Mouse (Mus musculus): ENCODE results near the gene Fastkd5. TPM values are rescaled to one million over a fixed set of nuclear protein-coding genes. Genes with fewer than 3 reads are reported as not detected.
A peak's percentile ranks its signal among the peaks of the same experiment; 100 is the strongest.

Gene Fastkd5
- polyA plus RNA-seq, 1 experiment: 4.8 TPM

DNA sequence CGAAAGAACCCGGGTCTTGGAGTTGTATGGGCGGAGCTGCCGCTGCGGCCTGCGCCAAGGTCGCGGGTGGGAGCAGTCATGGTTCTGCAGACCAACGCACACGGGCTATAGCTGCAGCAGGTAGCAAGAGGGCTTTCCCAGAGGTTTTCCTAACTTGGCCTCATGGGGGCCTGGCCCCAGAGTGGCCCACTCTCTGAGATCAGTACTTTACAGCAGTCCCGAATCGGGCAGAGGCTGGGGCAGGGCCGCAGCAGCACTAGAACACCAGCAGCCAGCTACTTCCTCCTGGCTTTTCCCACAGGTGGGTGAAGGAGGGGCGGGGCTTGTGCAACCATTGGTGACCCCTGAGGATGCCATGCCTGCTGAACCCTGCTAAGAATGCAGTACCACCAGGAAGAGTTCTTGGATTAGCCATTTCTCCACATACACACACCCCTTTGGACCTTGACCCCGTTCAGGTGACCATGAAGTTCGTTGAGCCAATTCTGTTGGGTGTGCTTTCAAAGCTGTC is 8.3 kb upstream of the Fastkd5 start:
- H3K4me3 ChIP-seq (ENCODE audit: insufficient read depth, low read length): no peak overlapping the region
- TF ChIP-seq CTCF (IDR thresholded peaks at IDR 0.05; ENCODE audit: extremely low read depth, insufficient read depth, low read length) (no peak), POLR2A (IDR thresholded peaks at IDR 0.05; ENCODE audit: extremely low read depth, insufficient read depth, low read length) (no peak)
- no peak overlapping the region for H3K27ac ChIP-seq (ENCODE audit: insufficient read depth, low read length)
- H3K4me1 ChIP-seq (ENCODE audit: control insufficient read depth, insufficient read depth, low read length): peaks cover 6% of the 10 kb centered on the region; the same call in 1 of the 2 replicates

DNA sequence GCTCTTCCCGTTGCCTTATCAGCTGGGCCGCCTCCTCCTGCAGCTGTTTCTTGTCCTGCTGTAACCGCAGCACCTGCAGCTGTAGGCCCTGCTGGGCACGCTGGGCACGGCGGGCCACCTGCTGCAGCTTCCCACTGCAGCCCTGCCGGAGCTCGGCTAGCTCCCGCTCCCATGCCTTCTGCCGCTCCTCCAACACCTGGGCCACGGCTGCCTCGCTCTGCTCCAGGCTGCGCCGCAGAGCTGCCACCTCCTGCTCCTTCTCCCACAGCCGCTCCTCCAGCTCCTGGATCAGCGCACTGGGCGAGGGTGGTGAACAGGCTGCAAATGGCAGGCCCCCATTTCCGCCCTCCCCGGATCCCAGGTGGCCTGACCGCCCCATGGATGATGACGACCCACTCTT is 6.0 kb upstream of the Fastkd5 start:
- Histone ChIP-seq H3K4me1 (ENCODE audit: control insufficient read depth, insufficient read depth, low read length) (peaks cover 4% of the 10 kb centered on the region; the same call in 1 of the 2 replicates), H3K4me3 (ENCODE audit: insufficient read depth, low read length) (no peak overlapping the region), H3K27ac (ENCODE audit: insufficient read depth, low read length) (peak overlapping the region; percentile 55; the same call in 1 of the 2 replicates)
- TF ChIP-seq CTCF (IDR thresholded peaks at IDR 0.05; ENCODE audit: extremely low read depth, insufficient read depth, low read length) (no peak), POLR2A (IDR thresholded peaks at IDR 0.05; ENCODE audit: extremely low read depth, insufficient read depth, low read length) (no peak)

DNA sequence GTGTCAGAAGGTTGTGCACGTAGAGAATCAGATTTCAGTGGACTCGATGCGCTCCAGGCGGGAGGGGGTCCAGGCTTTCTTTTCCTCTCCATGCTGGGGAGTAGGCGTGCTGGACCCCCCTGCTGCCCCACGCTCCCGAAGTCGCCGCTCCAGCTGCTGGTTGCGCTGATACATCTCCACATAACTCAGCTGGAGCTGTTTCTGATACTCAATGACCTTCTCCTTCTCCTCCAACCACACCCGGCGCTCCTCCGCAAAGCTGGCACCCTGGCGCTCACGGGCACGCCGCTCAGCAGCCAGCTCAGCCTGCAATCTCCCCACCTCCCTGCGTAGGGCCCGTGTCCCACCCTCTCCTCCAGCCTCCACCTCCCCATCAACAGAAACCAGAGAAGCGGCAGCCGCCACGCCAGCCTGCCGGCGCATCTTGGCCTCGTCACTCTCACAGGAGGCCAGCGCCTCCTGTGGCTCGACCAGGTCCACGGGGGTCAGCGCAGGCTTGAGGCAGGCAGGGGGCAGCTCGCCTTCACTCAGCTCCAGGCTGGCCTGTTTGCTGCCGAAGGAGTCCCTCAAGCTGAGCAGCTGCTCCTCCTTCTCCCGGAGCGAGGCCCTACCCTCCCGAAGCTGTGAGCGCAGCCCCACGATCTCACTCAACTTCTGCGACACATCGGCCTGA is 5.0 kb upstream of the Fastkd5 start:
- H3K4me1 ChIP-seq (ENCODE audit: control insufficient read depth, insufficient read depth, low read length): peaks cover 4% of the 10 kb centered on the region; the same call in 1 of the 2 replicates
- H3K4me3 ChIP-seq (ENCODE audit: insufficient read depth, low read length): 0 out of 2 replicates have a peak overlapping the region, but pooled peaks have one; percentile 9
- no peak for TF ChIP-seq CTCF (IDR thresholded peaks at IDR 0.05; ENCODE audit: extremely low read depth, insufficient read depth, low read length)
- TF ChIP-seq POLR2A (IDR thresholded peaks at IDR 0.05; ENCODE audit: extremely low read depth, insufficient read depth, low read length): no peak
- H3K27ac ChIP-seq (ENCODE audit: insufficient read depth, low read length): peak overlapping the region; percentile 79

DNA sequence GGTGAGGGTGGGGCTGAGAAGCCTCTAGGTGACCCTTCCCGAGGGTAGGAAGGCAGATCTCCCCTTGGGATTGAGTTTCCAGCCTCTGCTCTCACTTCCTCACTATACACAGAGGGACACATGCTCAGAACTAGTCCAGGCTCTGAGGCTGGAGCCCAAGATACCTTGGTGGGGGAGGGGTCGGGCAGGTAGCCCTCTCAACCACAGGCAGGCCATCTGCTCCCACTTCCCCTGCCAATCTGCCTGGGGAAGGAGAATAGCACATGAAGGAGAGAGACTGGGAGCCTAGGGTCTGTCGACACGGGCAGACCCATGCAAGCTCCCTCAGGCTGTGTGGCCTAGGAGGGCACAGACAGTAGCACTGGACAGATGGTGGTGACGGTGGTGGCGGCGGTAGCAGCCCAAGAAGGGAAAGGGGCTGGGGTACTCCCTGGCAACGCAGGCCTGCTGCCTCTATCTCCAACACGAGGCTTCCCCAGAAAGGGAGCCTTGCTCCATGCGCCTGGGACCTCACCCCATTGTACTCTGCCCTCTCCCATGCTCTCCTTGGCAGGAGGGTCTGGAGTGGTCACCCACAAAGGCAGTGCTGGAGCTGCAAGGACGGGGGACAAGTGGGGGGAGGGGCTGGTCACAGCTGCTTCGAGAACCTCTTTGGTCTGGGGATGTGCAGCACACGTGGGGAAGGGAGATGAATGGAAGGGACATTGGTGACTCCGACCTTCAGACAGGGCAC is 4.3 kb upstream of the Fastkd5 start:
- Histone ChIP-seq H3K27ac (ENCODE audit: insufficient read depth, low read length) (peak overlapping the region; percentile 79; the same call in 1 of the 2 replicates), H3K4me3 (ENCODE audit: insufficient read depth, low read length) (no peak overlapping the region), H3K4me1 (ENCODE audit: control insufficient read depth, insufficient read depth, low read length) (peaks cover 3% of the 10 kb centered on the region; the same call in 1 of the 2 replicates)
- TF ChIP-seq POLR2A (IDR thresholded peaks at IDR 0.05; ENCODE audit: extremely low read depth, insufficient read depth, low read length) (no peak), CTCF (IDR thresholded peaks at IDR 0.05; ENCODE audit: extremely low read depth, insufficient read depth, low read length) (no peak)

DNA sequence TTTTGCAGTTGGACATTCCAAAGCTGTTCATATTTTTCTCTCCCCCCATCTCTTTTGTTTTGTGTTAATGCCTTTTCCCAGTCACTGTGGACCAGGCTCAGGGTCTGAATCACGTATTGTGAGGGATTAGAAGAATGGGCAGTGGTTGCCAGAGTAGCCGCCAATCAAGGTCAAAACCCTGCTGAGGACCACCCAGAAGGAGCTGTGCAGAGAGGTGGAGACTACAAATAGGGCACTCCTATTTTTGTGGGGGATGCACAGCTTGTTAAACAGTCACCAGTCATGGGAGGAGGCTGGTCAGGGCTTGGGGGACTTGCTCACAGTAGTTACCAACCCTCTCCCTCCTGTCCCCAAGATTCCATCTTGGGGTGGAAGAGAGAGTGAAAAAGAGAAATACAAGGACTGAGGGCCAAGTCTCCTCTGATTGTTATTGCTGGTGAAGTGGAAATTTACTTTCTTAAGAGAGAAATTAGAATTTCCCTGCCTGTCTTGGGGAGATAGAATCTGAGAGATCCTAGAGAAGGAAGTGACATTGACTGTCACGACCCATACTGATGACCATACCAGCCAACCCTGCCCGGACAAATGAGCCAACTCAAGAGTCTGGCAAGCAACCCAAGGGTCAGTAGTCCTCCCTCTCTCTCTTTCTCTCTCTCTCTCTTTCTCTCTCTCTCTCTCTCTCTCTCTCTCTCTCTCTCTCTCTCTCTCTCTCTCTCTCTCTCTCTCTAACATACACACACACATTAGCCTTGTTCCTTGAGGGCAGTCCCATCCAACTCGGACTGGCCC is 3.3 kb upstream of the Fastkd5 start:
- Histone ChIP-seq H3K4me1 (ENCODE audit: control insufficient read depth, insufficient read depth, low read length) (peaks cover 1% of the 10 kb centered on the region; the same call in 1 of the 2 replicates), H3K4me3 (ENCODE audit: insufficient read depth, low read length) (no peak overlapping the region), H3K27ac (ENCODE audit: insufficient read depth, low read length) (no peak overlapping the region)
- TF ChIP-seq CTCF (IDR thresholded peaks at IDR 0.05; ENCODE audit: extremely low read depth, insufficient read depth, low read length) (no peak), POLR2A (IDR thresholded peaks at IDR 0.05; ENCODE audit: extremely low read depth, insufficient read depth, low read length) (no peak)

DNA sequence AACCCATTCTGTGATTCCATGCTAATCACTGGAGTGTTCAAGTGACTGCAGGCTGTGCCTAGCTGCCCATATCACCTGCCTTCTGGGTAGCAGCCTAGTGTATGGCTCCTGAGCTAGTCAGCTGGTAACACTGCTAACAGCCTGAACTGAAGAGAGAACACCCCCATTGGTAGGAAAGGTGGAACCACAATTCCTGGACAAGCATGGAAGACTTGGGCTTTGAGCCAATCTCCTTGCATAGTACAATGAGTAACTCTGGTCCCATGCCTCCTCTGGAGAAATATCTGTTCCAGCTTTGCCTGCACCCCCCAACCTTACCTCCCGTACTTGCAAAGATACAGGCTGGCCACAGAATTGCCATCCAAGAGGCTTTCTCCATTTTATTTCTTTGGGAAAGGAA is 2.6 kb upstream of the Fastkd5 start:
- Histone ChIP-seq H3K4me3 (ENCODE audit: insufficient read depth, low read length) (no peak overlapping the region), H3K27ac (ENCODE audit: insufficient read depth, low read length) (no peak overlapping the region), H3K4me1 (ENCODE audit: control insufficient read depth, insufficient read depth, low read length) (peaks cover 1% of the 10 kb centered on the region; the same call in 1 of the 2 replicates)
- TF ChIP-seq POLR2A (IDR thresholded peaks at IDR 0.05; ENCODE audit: extremely low read depth, insufficient read depth, low read length) (0 out of 2 replicates have a peak, but pooled peaks have one; percentile 27), CTCF (IDR thresholded peaks at IDR 0.05; ENCODE audit: extremely low read depth, insufficient read depth, low read length) (no peak)

DNA sequence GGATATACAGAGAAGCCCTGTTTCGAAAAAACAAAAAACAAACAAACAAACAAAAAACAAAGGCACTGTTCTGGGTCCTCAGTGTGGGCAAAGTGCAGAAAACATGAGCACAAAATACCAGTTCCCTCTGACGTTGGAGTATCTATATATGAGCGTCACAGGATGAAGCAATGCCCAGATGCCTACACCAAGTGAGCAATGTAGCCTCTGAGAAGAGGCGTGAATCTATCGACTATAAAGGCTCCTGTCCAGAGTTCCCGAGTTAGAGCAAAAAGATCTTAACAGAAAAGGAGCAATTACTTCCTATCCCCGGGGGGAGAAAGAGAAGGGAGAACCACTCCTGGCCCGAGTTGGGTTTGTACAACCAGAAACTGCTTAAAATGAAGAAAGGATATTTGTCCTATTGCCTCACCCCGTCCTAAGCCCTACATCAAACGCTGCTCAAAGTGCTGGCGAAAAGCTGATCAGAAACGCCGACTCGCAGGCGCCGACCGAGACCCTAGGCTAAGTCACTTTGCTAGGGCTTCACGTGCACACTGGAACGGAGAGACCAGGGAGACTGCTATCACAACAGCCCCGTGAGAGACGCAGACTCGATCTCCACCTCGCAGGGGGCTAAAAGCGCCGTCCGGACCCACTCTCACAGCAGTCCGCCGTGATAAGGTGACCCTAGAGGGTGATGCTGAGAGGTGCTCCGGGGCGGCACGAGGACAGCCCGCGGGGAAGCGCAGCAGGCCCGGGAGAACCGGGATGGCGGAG is 568 bp downstream of the Fastkd5 start:
- no peak for TF ChIP-seq CTCF (IDR thresholded peaks at IDR 0.05; ENCODE audit: extremely low read depth, insufficient read depth, low read length)
- no peak for TF ChIP-seq POLR2A (IDR thresholded peaks at IDR 0.05; ENCODE audit: extremely low read depth, insufficient read depth, low read length)
- Histone ChIP-seq H3K4me1 (ENCODE audit: control insufficient read depth, insufficient read depth, low read length) (no peaks in the 10 kb centered on the region; the same call in 1 of the 2 replicates), H3K4me3 (ENCODE audit: insufficient read depth, low read length) (peak overlapping the region; percentile 92), H3K27ac (ENCODE audit: insufficient read depth, low read length) (0 out of 2 replicates have a peak overlapping the region, but pooled peaks have one; percentile 15)

DNA sequence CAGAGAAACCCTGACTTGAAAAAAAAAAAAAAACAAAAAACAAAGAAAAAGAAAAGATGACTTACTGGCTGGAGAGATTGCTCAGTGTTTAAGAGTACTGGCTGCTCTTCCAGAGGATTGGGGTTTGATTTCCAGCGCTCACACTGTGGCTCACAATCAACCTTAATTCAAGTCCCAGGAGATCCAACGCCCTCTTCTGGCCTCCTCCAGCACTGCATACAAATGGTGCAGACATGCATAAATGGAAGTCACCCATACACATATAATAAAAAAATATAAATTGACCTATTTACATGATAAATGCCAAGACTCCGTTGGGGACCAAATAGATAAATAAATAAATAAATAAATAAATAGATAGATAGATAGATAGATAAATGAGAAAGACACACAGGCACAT is 1.4 kb downstream of the Fastkd5 start:
- H3K4me3 ChIP-seq (ENCODE audit: insufficient read depth, low read length): no peak overlapping the region
- TF ChIP-seq CTCF (IDR thresholded peaks at IDR 0.05; ENCODE audit: extremely low read depth, insufficient read depth, low read length) (no peak), POLR2A (IDR thresholded peaks at IDR 0.05; ENCODE audit: extremely low read depth, insufficient read depth, low read length) (no peak)
- H3K4me1 ChIP-seq (ENCODE audit: control insufficient read depth, insufficient read depth, low read length): no peaks in the 10 kb centered on the region; the same call in 1 of the 2 replicates
- H3K27ac ChIP-seq (ENCODE audit: insufficient read depth, low read length): no peak overlapping the region
